Mouse (Mus musculus): ENCODE data around the gene Rdm1.

GRCm38 (mm10) chr11:101589444-101589843, 37.6 kb upstream of the Rdm1 start:
- TF ChIP-seq CTCF (IDR thresholded peaks at IDR 0.05; ENCODE audit: borderline replicate concordance, insufficient read depth, low read length), result peak; percentile 31; the same call in 1 of the 2 replicates
- no peak for TF ChIP-seq POLR2A (IDR thresholded peaks at IDR 0.05; ENCODE audit: low read depth, low read length)
